Mouse (Mus musculus) small intestine, adult 2 months (tissue): Measurements from ENCODE around the gene Syn2.

Experiments used
- CTCF ChIP-seq: fragments of 200-500 bp; IDR thresholded peaks from 2 replicates; pipeline ENCODE4 v1.5.1; 2012; ENCODE audit warnings: low read depth, mild to moderate bottlenecking, control low read depth, inconsistent platforms, low read length, moderate library complexity, mixed read lengths; ENCODE audit not compliant: insufficient replicate concordance, insufficient read length; ENCODE audit errors: extremely low read depth
- POLR2A ChIP-seq: fragments of 200-500 bp; IDR thresholded peaks from 2 replicates; pipeline ENCODE4 v1.6.1; 2012; ENCODE audit warnings: low read depth, mild to moderate bottlenecking, control low read depth, inconsistent platforms, low read length, moderate library complexity

GRCm38 (mm10) chr6:115291068-115291467 lies 156.4 kb downstream of the Syn2 start:
- no peak for TF ChIP-seq CTCF
- no peak for TF ChIP-seq POLR2A
